Mouse (Mus musculus) kidney, embryonic 14.5 days (tissue): ENCODE measurements at regions not wholly inside any gene's neighbourhood (a gene's known extent, or its start where the extent isn't known, plus 50 kb on each side); places are given as distances from the start of the nearest gene placed in this dataset.
A peak's percentile ranks its signal among the peaks of the same experiment; 100 is the strongest.

ENCODE experiments used
- ATAC-seq: fragments of 200-750 bp; cut with Nextera tagmentation; 2 replicates; pipeline ENCODE4 v1.8.0; 2017; ENCODE audit warnings: moderate number of reproducible peaks, mild to moderate bottlenecking, moderate TSS enrichment, moderate library complexity; ENCODE audit not compliant: low FRiP score, low TSS enrichment
- H3K27ac ChIP-seq: fragments of 300-500 bp; sonication (generic); 2 replicates; pipeline ENCODE4 v1.5.1; 2014; ENCODE audit warnings: low read depth, mild to moderate bottlenecking, low read length, moderate library complexity, mixed read lengths
- H3K27me3 ChIP-seq: fragments of 300-500 bp; sonication (generic); 2 replicates; pipeline ENCODE4 v1.6.1; 2014; ENCODE audit warnings: mild to moderate bottlenecking, low read length; ENCODE audit not compliant: control insufficient read depth, insufficient read depth
- H3K36me3 ChIP-seq: fragments of 300-500 bp; sonication (generic); 2 replicates; pipeline ENCODE4 v1.6.1; 2014; ENCODE audit warnings: low read length, mixed read lengths; ENCODE audit not compliant: control insufficient read depth, insufficient read depth
- H3K4me1 ChIP-seq: fragments of 300-500 bp; sonication (generic); 2 replicates; pipeline ENCODE4 v1.6.1; 2014; ENCODE audit warnings: low read length, mixed read lengths; ENCODE audit not compliant: control insufficient read depth, insufficient read depth
- H3K4me2 ChIP-seq: fragments of 300-500 bp; sonication (generic); replicated peaks from 2 replicates; pipeline ENCODE4 v1.6.1; 2014; ENCODE audit warnings: low read depth, mild to moderate bottlenecking, low read length
- H3K4me3 ChIP-seq: fragments of 300-500 bp; sonication (generic); 2 replicates; pipeline ENCODE4 v1.5.1; 2014; ENCODE audit warnings: mild to moderate bottlenecking, low read length
- H3K9ac ChIP-seq: fragments of 300-500 bp; sonication (generic); 2 replicates; pipeline ENCODE4 v1.6.1; 2014; ENCODE audit warnings: low read depth, mild to moderate bottlenecking, low read length, moderate library complexity
- H3K9me3 ChIP-seq: fragments of 300-500 bp; sonication (generic); 2 replicates; pipeline ENCODE4 v1.6.1; 2016; ENCODE audit warnings: low read length; ENCODE audit not compliant: control insufficient read depth
- WGBS: fragments of 180-500 bp; shearing (Covaris S2); extraction: QIAGEN DNeasy Blood & Tissue Kit; methylation state at CpG from one replicate; pipeline ENCODE4 v1.1.7; 2014; 5-methylcytosine and 5-hydroxymethylcytosine counted together

GRCm38 (mm10) chr9:43993221-43993976 lies 49.8 kb upstream of the Thy1 start:
- 4% methylated on average over 9 of the region's 9 CpGs for WGBS
- H3K9ac ChIP-seq, result no peak overlapping the region
- H3K4me3 ChIP-seq, result 0 out of 2 replicates have a peak overlapping the region, but pooled peaks have one; percentile 3
- peak; percentile 92 for ATAC-seq
- peaks cover 36% of the 10 kb centered on the region for H3K4me1 ChIP-seq
- no peaks in the 10 kb centered on the region for H3K9me3 ChIP-seq
- H3K27ac ChIP-seq, result peak overlapping the region; percentile 91
- H3K27me3 ChIP-seq, result no peaks in the 10 kb centered on the region
- peak overlapping the region; percentile 21 for H3K4me2 ChIP-seq
- no peaks in the 10 kb centered on the region for H3K36me3 ChIP-seq
